Mouse (Mus musculus): Measurements from ENCODE around the gene Sgo1.

- TF ChIP-seq CTCF (IDR thresholded peaks at IDR 0.05; ENCODE audit: borderline replicate concordance, insufficient read depth, low read depth, low read length) (no peak), POLR2A (IDR thresholded peaks at IDR 0.05; ENCODE audit: borderline replicate concordance, insufficient read depth, low read length) (no peak)
These were observed 25.3 kb upstream of the Sgo1 start for GRCm38 (mm10) chr17:53714453-53714852.

Data from cerebellum, adult 2 months (tissue).